Mouse (Mus musculus) adipocyte (in vitro differentiated cells): ENCODE data around the gene Ttc4.

ENCODE experiments used
- DNase-seq: peaks from one replicate; pipeline ENCODE4 v3.0.0-alpha.2; 2016; ENCODE audit warnings: low spot score

Ttc4 gene

GRCm38 (mm10) chr4:106650833-106651527, 27.8 kb downstream of the Ttc4 start, which contains the start of gene Pars2:
TSS of gene Pars2 (plus strand) at chr4:106651069.
- peak; percentile 97 for DNase-seq

- no peak for DNase-seq
These were observed 31.6 kb downstream of the Ttc4 start for GRCm38 (mm10) chr4:106647137-106647536.

- no peak for DNase-seq
These were observed 32.9 kb downstream of the Ttc4 start for GRCm38 (mm10) chr4:106645797-106646196.

- no peak for DNase-seq
These were observed 34.5 kb downstream of the Ttc4 start for GRCm38 (mm10) chr4:106644218-106644610.

GRCm38 (mm10) chr4:106643483-106644217, 35.1 kb downstream of the Ttc4 start:
- DNase-seq = peak; percentile 37

GRCm38 (mm10) chr4:106634086-106634479, 44.7 kb downstream of the Ttc4 start:
- no peak for DNase-seq

GRCm38 (mm10) chr4:106633281-106634085, 45.3 kb downstream of the Ttc4 start:
- peak; percentile 55 for DNase-seq

- DNase-seq = no peak
These were observed 46.4 kb downstream of the Ttc4 start for GRCm38 (mm10) chr4:106632313-106632712.

- peak; percentile 75 for DNase-seq
These were observed 48.2 kb downstream of the Ttc4 start for GRCm38 (mm10) chr4:106630333-106631220.

- DNase-seq = no peak
These were observed 49.4 kb downstream of the Ttc4 start for GRCm38 (mm10) chr4:106629374-106629773.

GRCm38 (mm10) chr4:106628650-106629360, 49.9 kb downstream of the Ttc4 start:
- DNase-seq = no peak

GRCm38 (mm10) chr4:106627809-106628208, 50.9 kb downstream of the Ttc4 start:
- DNase-seq = no peak

- no peak for DNase-seq
These were observed 54.5 kb downstream of the Ttc4 start for GRCm38 (mm10) chr4:106624271-106624670.

GRCm38 (mm10) chr4:106622712-106623111, 56.0 kb downstream of the Ttc4 start:
- DNase-seq = no peak

GRCm38 (mm10) chr4:106622030-106622493, 56.7 kb downstream of the Ttc4 start, which contains the start of gene Ttc22:
TSS of gene Ttc22 (plus strand) at chr4:106622432.
- DNase-seq = no peak

GRCm38 (mm10) chr4:106621428-106621827, 57.3 kb downstream of the Ttc4 start:
- no peak for DNase-seq

- DNase-seq = no peak
These were observed 59.8 kb downstream of the Ttc4 start for GRCm38 (mm10) chr4:106618898-106619297.

- DNase-seq = no peak
These were observed 61.7 kb downstream of the Ttc4 start, which contains the start of gene Lexm for GRCm38 (mm10) chr4:106617056-106617455. TSS of gene Lexm (minus strand) at chr4:106617241.

- DNase-seq = no peak
These were observed 63.1 kb downstream of the Ttc4 start for GRCm38 (mm10) chr4:106615637-106616036.

- no peak for DNase-seq
These were observed 63.9 kb downstream of the Ttc4 start for GRCm38 (mm10) chr4:106614881-106615280.
